14 mouse cellular contexts compared by ENCODE assay signal in genomic region chr7:133315197-133316029, GRCm38 (mm10).
DNase-seq lines count a peak whose midpoint lies in the region; ATAC-seq and TF ChIP-seq lines count a peak whose summit lies in the region.
"Had no signal": no experiment of that assay in that cellular context is flagged by ENCODE, and none has a peak within 500 bp of the region (broad histone marks: within the 10 kb centered on the region; RNA-seq: fewer than 3 reads in every experiment).

No protein-coding gene starts in this region.

- no peak for TF ChIP-seq CTCF in thymus, adult 2 months (IDR thresholded peaks at IDR 0.05; ENCODE audit: borderline replicate concordance, control insufficient read depth, extremely low read depth, insufficient read depth, low read length, poor library complexity)

- H3K9ac ChIP-seq in forebrain, embryonic 11.5 days (ENCODE audit: low read length), result no peak overlapping the region
- no peak overlapping the region for H3K9ac ChIP-seq in midbrain, embryonic 13.5 days (replicated peaks)
- no peak overlapping the region for H3K9ac ChIP-seq in heart, embryonic 16.5 days (ENCODE audit: low read length)
- H3K9ac ChIP-seq: embryonic facial prominence, embryonic 12.5 days; forebrain, postnatal 0 days had no signal

- no peaks in the 10 kb centered on the region for H3K27me3 ChIP-seq in forebrain, embryonic 10.5 days (ENCODE audit: poor library complexity, severe bottlenecking)
- H3K27me3 ChIP-seq in forebrain, embryonic 11.5 days (ENCODE audit: control insufficient read depth, insufficient read depth, low read length), result no peaks in the 10 kb centered on the region
- H3K27me3 ChIP-seq in midbrain, embryonic 10.5 days (ENCODE audit: low read depth, poor library complexity, severe bottlenecking), result peaks cover 11% of the 10 kb centered on the region; the same call in 1 of the 2 replicates
- no peaks in the 10 kb centered on the region for H3K27me3 ChIP-seq in midbrain, embryonic 13.5 days
- H3K27me3 ChIP-seq in heart, embryonic 16.5 days (ENCODE audit: control insufficient read depth, insufficient read depth, low read length), result no peaks in the 10 kb centered on the region
- no peaks in the 10 kb centered on the region for H3K27me3 ChIP-seq in thymus, adult 2 months (ENCODE audit: control insufficient read depth, insufficient read depth, low read length)
- H3K27me3 ChIP-seq: embryonic facial prominence, embryonic 12.5 days had no signal

- 21% methylated on average over 10 of the region's 10 CpGs for WGBS in forebrain, embryonic 10.5 days
- 20% methylated on average over 10 of the region's 10 CpGs for WGBS in forebrain, embryonic 11.5 days
- WGBS in midbrain, embryonic 10.5 days, result 41% methylated on average over 10 of the region's 10 CpGs
- WGBS in midbrain, embryonic 13.5 days, result 42% methylated on average over 10 of the region's 10 CpGs
- 28% methylated on average over 10 of the region's 10 CpGs for WGBS in heart, embryonic 16.5 days
- 70% methylated on average over 10 of the region's 10 CpGs for WGBS in thymus, adult 2 months

- peaks cover 66% of the 10 kb centered on the region for H3K4me1 ChIP-seq in forebrain, embryonic 10.5 days
- 0 out of 2 replicates have a peak, but pooled peaks cover 5% of the 10 kb centered on the region for H3K4me1 ChIP-seq in forebrain, embryonic 11.5 days (replicated peaks; ENCODE audit: control insufficient read depth, insufficient read depth, low read length)
- H3K4me1 ChIP-seq in midbrain, embryonic 10.5 days, result peaks cover 43% of the 10 kb centered on the region
- peaks cover 9% of the 10 kb centered on the region; the same call in 1 of the 2 replicates for H3K4me1 ChIP-seq in midbrain, embryonic 13.5 days (replicated peaks)
- peaks cover 10% of the 10 kb centered on the region for H3K4me1 ChIP-seq in heart, embryonic 16.5 days (ENCODE audit: control insufficient read depth, insufficient read depth, low read length)
- no peaks in the 10 kb centered on the region for H3K4me1 ChIP-seq in thymus, adult 2 months (replicated peaks; ENCODE audit: control insufficient read depth, insufficient read depth, low read length)

- no peak overlapping the region for H3K4me2 ChIP-seq in forebrain, embryonic 11.5 days (ENCODE audit: low read depth, low read length, severe bottlenecking)
- H3K4me2 ChIP-seq in midbrain, embryonic 13.5 days (replicated peaks), result no peak overlapping the region
- H3K4me2 ChIP-seq in heart, embryonic 16.5 days (ENCODE audit: low read depth, low read length), result peak overlapping the region; percentile 8; the same call in 1 of the 2 replicates
- H3K4me2 ChIP-seq: embryonic facial prominence, embryonic 12.5 days had no signal

- no peak; the same call in 1 of the 2 replicates for ATAC-seq in forebrain, embryonic 11.5 days (replicated peaks; ENCODE audit: low FRiP score)
- ATAC-seq in midbrain, embryonic 13.5 days, result no peak
- peak; percentile 52 for ATAC-seq in heart, embryonic 16.5 days (replicated peaks; ENCODE audit: extremely low read depth, insufficient read depth, low FRiP score)
- ATAC-seq: forebrain, postnatal 0 days had no signal

- no peak for TF ChIP-seq POLR2A in thymus, adult 2 months (IDR thresholded peaks at IDR 0.05; ENCODE audit: control insufficient read depth, extremely low read depth, insufficient read depth, low read length, poor library complexity)

- DNase-seq in forebrain, embryonic 10.5 days (ENCODE audit: extremely low spot score, low spot score), result peak; percentile 30
- no peak for DNase-seq in forebrain, embryonic 11.5 days (ENCODE audit: low spot score)
- peak; percentile 25 for DNase-seq in midbrain, embryonic 10.5 days (ENCODE audit: low spot score)
- peak; percentile 5 for DNase-seq in yolk sac, embryonic 10.5 days (ENCODE audit: low spot score)
- no peak for DNase-seq in thymus, adult 2 months
- no peak for DNase-seq in gastrocnemius, postnatal 4 days (ENCODE audit: low spot score in 2 of 2)
- DNase-seq: cerebellum, adult 11-12 months; forebrain, postnatal 0 days; gastrocnemius, postnatal 36 days; kidney, postnatal 10 days had no signal

- no peaks in the 10 kb centered on the region for H3K9me3 ChIP-seq in forebrain, embryonic 10.5 days
- no peaks in the 10 kb centered on the region for H3K9me3 ChIP-seq in forebrain, embryonic 11.5 days (ENCODE audit: control insufficient read depth, low read length)
- H3K9me3 ChIP-seq in midbrain, embryonic 10.5 days (replicated peaks), result no peaks in the 10 kb centered on the region
- H3K9me3 ChIP-seq in midbrain, embryonic 13.5 days, result no peaks in the 10 kb centered on the region
- H3K9me3 ChIP-seq in heart, embryonic 16.5 days (replicated peaks; ENCODE audit: control insufficient read depth, low read length), result no peaks in the 10 kb centered on the region
- H3K9me3 ChIP-seq: embryonic facial prominence, embryonic 12.5 days had no signal

- peak overlapping the region; percentile 56; the same call in 1 of the 2 replicates for H3K27ac ChIP-seq in forebrain, embryonic 10.5 days
- H3K27ac ChIP-seq in forebrain, embryonic 11.5 days (ENCODE audit: low read depth, low read length), result no peak overlapping the region
- no peak overlapping the region for H3K27ac ChIP-seq in midbrain, embryonic 10.5 days (replicated peaks)
- H3K27ac ChIP-seq in midbrain, embryonic 13.5 days, result no peak overlapping the region
- no peak overlapping the region for H3K27ac ChIP-seq in heart, embryonic 16.5 days (ENCODE audit: low read length)
- H3K27ac ChIP-seq in thymus, adult 2 months (ENCODE audit: control insufficient read depth, insufficient read depth, low read length), result no peak overlapping the region
- H3K27ac ChIP-seq: embryonic facial prominence, embryonic 12.5 days; macrophage had no signal

- no peaks in the 10 kb centered on the region for H3K36me3 ChIP-seq in forebrain, embryonic 10.5 days (replicated peaks)
- no peaks in the 10 kb centered on the region for H3K36me3 ChIP-seq in forebrain, embryonic 11.5 days (ENCODE audit: control insufficient read depth, insufficient read depth, low read length)
- no peaks in the 10 kb centered on the region for H3K36me3 ChIP-seq in midbrain, embryonic 10.5 days
- no peaks in the 10 kb centered on the region for H3K36me3 ChIP-seq in midbrain, embryonic 13.5 days
- H3K36me3 ChIP-seq in heart, embryonic 16.5 days (ENCODE audit: control insufficient read depth, insufficient read depth), result no peaks in the 10 kb centered on the region
- H3K36me3 ChIP-seq in thymus, adult 2 months (ENCODE audit: control insufficient read depth, insufficient read depth, low read length), result no peaks in the 10 kb centered on the region
- H3K36me3 ChIP-seq: embryonic facial prominence, embryonic 12.5 days had no signal

- H3K4me3 ChIP-seq in forebrain, embryonic 10.5 days, result 0 out of 2 replicates have a peak overlapping the region, but pooled peaks have one; percentile 8
- no peak overlapping the region for H3K4me3 ChIP-seq in forebrain, embryonic 11.5 days (ENCODE audit: low read depth, low read length)
- H3K4me3 ChIP-seq in midbrain, embryonic 10.5 days, result no peak overlapping the region
- H3K4me3 ChIP-seq in midbrain, embryonic 13.5 days (replicated peaks), result no peak overlapping the region
- no peak overlapping the region for H3K4me3 ChIP-seq in heart, embryonic 16.5 days (ENCODE audit: low read length)
- no peak overlapping the region for H3K4me3 ChIP-seq in thymus, adult 2 months (ENCODE audit: control insufficient read depth, insufficient read depth, low read length)
- H3K4me3 ChIP-seq: embryonic facial prominence, embryonic 12.5 days had no signal

Comparison
In these comparisons a context has a peak if more than half of its experiments do, and no peak if none do; other contexts are left out.
1. DNase-seq: peak in forebrain, embryonic 10.5 days (single experiment), midbrain, embryonic 10.5 days (single experiment) and yolk sac, embryonic 10.5 days (single experiment); none in forebrain, embryonic 11.5 days (single experiment), thymus, adult 2 months (single experiment) and gastrocnemius, postnatal 4 days (0 of 2).